Mouse (Mus musculus) frontal cortex, postnatal 25 days (tissue): ENCODE measurements at regions not wholly inside any gene's neighbourhood (a gene's known extent, or its start where the extent isn't known, plus 50 kb on each side); places are given as distances from the start of the nearest gene placed in this dataset.

Experiments
- DNase-seq, 2 experiments: peaks; one replicate each; pipeline ENCODE4 v3.0.0; 2022; ENCODE audit warnings: low spot score in 2 of 2

GRCm38 (mm10) chr10:84024901-84025300 lies 302.2 kb downstream of the 1500009L16Rik start:
- DNase-seq: no peak

DNA sequence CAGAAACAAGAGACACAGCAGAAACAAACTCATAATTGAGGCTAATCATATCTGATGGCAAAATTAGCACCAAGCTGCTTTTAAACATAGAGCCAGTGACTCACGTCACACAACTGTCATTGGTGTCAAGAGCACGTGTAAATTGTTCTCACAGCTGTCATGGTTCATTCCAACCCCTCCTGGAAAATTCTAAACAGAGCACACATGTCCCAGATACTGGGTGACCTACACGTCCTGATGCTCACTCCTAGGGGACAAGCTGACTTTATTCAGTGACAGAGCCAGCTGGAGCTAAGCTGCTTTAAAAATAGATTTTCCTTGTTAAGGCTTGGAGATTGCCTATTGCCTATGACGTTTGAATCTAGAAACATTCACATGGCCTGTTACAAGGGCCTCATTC lies 304.1 kb downstream of the 1500009L16Rik start:
- no peak for DNase-seq

GRCm38 (mm10) chr10:84036131-84036877 lies 313.6 kb downstream of the 1500009L16Rik start:
- DNase-seq: no peak

DNA sequence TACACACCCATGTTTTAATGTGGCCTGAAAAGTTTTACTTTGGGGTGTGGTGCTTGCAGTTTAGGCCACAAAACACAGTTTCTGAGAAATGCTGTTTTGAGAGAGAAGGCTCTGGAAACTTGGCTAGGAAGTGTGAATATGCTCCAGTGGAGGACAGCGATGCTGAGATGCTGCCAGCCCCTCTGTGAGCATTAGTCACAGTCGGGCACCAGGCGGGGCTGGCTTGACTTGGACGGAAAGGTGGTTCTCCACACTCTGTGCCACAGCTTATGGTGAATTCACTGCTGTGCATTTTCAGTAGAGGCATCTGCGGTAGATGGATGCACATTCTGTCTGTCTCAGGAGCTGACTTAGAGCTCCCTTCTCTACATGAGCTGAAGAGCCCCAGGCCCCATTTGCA lies 326.0 kb downstream of the 1500009L16Rik start:
- no peak for DNase-seq

GRCm38 (mm10) chr10:84052696-84053095 lies 330.0 kb downstream of the 1500009L16Rik start:
- DNase-seq: no peak

DNA sequence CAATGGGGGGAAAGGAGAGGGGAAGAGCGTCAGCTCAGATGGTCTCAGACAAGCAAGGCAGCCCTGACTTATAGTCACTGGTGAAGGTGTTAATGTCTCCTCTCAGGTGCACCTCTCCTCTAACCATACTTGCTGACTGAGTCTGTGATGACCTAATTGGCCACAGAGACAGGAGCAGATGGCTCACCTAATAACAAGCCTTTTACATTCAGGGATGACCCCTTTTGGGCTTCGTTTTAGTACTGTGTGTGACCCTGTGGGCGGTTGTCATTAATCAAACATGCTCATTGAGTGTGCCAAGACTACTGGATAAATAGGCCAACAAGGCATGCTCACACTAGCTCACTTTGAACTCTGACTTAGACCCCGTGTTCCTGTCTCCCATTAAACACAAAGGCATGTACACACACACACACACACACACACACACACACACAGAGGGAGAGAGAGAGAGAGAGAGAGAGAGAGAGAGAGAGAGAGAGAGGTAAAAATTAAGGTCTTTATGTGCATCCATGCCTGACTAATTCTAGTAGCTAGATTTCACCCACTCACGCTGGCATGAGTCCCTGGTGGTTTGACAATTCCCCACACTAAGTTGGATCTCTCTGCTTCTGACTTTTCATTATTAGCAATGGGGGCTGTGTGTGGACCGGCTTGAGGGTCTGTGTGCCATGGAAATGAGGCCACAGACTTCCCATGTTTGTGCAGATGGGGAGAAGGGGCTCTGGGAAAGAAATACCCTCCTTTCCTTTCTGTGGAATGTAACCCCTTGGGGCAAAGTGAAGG lies 332.1 kb downstream of the 1500009L16Rik start:
- DNase-seq: no peak

DNA sequence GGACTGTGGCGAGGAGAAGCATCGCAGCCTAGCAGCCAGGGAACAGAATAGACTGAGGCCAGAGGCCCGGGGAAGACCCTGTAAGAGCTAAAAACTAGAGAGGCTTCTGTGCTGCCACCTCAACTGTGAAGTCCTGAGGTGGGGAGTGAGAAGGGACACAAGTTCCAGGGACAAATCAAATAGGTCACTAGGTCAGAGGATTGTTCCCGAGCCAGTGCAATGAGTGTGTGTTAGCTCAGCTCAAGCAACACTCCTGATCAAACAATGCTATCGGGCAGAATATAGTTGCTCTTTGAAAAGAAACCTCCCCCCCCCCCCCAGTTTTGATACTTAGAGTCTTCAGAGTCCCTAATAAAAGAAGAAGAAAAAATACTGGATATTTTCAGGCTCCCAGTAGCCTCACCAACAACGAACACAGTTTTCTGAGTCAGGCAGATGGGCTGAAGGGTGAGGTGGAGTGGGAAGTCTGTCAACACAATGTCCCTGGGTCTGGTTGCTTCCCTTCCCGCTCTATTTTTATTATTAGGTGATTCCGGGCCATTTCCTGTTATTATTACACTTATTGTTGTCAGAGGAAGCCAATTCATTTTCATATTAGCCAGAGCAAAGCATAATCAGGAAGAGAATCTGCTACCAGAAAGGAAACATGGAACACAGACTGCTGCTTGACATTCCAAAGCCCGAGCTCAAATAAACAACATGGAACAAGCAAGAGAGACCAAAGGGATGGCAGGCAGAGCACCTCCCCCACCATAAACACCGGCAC lies 332.9 kb downstream of the 1500009L16Rik start:
- DNase-seq: no peak

- no peak for DNase-seq
Measured at GRCm38 (mm10) chr10:84056323-84057169, 333.9 kb downstream of the 1500009L16Rik start.

DNA sequence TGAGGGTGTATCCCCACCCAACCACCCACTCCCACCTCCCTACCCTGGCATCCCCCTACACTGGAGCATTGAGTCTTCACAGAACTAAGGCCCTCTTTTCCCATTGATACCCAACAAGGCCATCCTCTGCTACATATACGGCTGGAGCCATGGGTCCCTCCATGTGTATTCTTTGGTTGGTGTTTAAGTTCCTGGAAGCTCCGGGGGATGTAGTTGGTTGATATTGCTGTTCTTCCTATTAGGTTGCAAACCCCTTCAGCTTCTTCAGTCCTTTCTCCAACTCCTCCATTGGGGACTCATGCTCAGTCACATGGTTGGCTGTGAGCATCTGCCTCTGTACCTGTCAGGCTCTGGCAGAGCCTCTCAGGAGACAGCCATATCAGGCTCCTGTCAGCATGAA lies 335.6 kb downstream of the 1500009L16Rik start:
- no peak for DNase-seq

- no peak for DNase-seq
Measured at GRCm38 (mm10) chr10:84059646-84060491, 337.2 kb downstream of the 1500009L16Rik start.

GRCm38 (mm10) chr10:84060492-84061218 lies 338.0 kb downstream of the 1500009L16Rik start:
- DNase-seq: peak; percentile 44 to 58

GRCm38 (mm10) chr10:84067052-84067650 lies 344.5 kb downstream of the 1500009L16Rik start:
- no peak for DNase-seq

- no peak for DNase-seq
Measured at GRCm38 (mm10) chr10:84069806-84070205, 347.1 kb downstream of the 1500009L16Rik start.

GRCm38 (mm10) chr10:84072866-84073483 lies 350.3 kb downstream of the 1500009L16Rik start:
- no peak for DNase-seq

DNA sequence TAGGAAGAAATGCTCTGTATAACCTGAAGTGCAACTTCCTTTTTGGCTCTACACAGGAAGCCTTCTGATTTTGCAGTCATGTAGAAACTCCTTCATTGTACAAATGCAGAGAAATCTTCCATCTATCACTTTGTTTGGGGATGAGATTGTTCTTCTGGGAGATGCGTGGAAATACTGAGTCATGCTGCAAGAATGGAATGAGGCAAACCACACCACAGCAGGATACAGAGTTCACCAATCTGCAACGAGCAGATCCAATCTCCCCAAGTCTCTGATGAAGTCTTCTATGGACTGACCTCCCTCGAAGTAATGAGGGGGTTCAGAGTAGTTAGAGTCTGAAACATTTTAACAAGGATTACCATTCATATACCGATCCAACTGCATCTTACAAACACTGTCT lies 352.9 kb downstream of the 1500009L16Rik start:
- no peak for DNase-seq

GRCm38 (mm10) chr10:84080236-84080635 lies 357.6 kb downstream of the 1500009L16Rik start:
- DNase-seq: no peak

DNA sequence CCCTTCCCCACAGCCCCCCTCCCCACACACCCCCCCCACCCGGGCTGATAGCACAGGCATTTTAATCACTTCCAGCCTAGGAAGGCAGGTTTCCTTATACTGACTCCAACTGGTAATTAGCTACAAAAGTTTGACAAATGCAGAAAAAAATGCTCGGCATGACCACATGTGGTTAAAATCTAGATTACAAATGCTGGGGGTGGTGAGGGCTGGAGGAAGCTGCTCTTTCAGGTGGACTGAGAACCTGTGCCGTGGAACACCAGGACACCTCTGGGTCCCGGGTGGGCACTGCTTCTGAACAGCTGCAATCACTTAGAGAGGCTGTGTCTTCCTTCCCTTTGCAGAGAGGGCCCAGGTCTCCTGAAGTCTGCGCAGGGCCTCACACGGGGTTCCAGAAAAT lies 358.7 kb downstream of the Nuak1 start:
- no peak for DNase-seq

- no peak for DNase-seq
Measured at GRCm38 (mm10) chr10:84087528-84087927, 352.9 kb downstream of the Nuak1 start.

GRCm38 (mm10) chr10:84087929-84088328 lies 352.5 kb downstream of the Nuak1 start:
- DNase-seq: no peak
